ENCODE assay signal across 24 mouse cellular contexts in the genomic region with DNA sequence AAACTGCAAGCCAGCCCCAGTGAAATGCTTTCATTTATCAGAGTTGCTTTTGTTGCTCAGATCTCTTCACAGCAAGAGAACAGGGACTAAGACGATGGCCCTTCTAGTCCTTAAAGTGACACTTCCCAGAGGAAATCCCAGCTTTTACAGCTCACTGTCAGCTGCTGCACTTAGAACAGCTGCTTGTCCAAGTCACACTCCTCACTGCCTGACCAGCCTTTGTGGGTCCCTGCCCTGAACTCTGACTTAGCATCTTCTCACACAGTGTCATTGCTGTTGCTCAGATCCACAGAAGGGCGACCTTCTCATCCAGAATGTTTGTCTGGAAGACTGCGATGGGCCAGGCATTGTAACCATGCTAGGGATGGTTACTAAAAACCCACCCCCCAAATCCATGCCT. TPM values are rescaled to one million over a fixed set of nuclear protein-coding genes. Genes with fewer than 3 reads are reported as not detected.
A peak's percentile ranks its signal among the peaks of the same experiment; 100 is the strongest.
DNase-seq lines count a peak whose midpoint lies in the region; ATAC-seq and TF ChIP-seq lines count a peak whose summit lies in the region.
"Had no signal": no experiment of that assay in that cellular context is flagged by ENCODE, and none has a peak within 500 bp of the region (broad histone marks: within the 10 kb centered on the region; RNA-seq: fewer than 3 reads in every experiment).

No protein-coding gene starts in this region.

- H3K4me2 ChIP-seq in hindbrain, embryonic 11.5 days (replicated peaks; ENCODE audit: low read depth, low read length): no peak overlapping the region
- H3K4me2 ChIP-seq: forebrain, embryonic 12.5 days; kidney, embryonic 15.5 days; limb, embryonic 12.5 days; neural tube, embryonic 12.5 days had no signal

- no peak for TF ChIP-seq POLR2A in testis, adult 2 months (IDR thresholded peaks at IDR 0.05; ENCODE audit: control insufficient read depth, low read depth, low read length)

- ATAC-seq in hindbrain, embryonic 11.5 days (ENCODE audit: low FRiP score): no peak
- ATAC-seq: hindbrain, embryonic 16.5 days had no signal

- H3K4me3 ChIP-seq in testis, adult 2 months (ENCODE audit: control insufficient read depth, low read depth, low read length): no peak overlapping the region
- H3K4me3 ChIP-seq in hindbrain, embryonic 11.5 days (ENCODE audit: low read depth, low read length): no peak overlapping the region
- H3K4me3 ChIP-seq: forebrain, embryonic 12.5 days; kidney, embryonic 15.5 days; limb, embryonic 12.5 days; midbrain, embryonic 10.5 days; neural tube, embryonic 12.5 days had no signal

- DNase-seq in heart, adult 18-20 months: peak; percentile 33 to 41
- no peak for DNase-seq in heart, postnatal 25 days (ENCODE audit: low spot score)
- DNase-seq in kidney, postnatal 14 days: peak; percentile 47
- DNase-seq in kidney, postnatal 36 days: no peak
- no peak for DNase-seq in testis, postnatal 14 days (ENCODE audit: low spot score)
- DNase-seq in hindbrain, embryonic 11.5 days (ENCODE audit: low spot score): no peak
- no peak for DNase-seq in layer of hippocampus, adult 18-20 months (ENCODE audit: low spot score in 2 of 2)
- DNase-seq: adrenal gland, adult 8-10 months; cerebellum, adult 11-12 months; cerebellum, postnatal 25 days; thymus, postnatal 4 days had no signal

- no peak for TF ChIP-seq CTCF in testis, adult 2 months (IDR thresholded peaks at IDR 0.05; ENCODE audit: control insufficient read depth, insufficient read depth, insufficient replicate concordance, low read depth, low read length)

- H3K9me3 ChIP-seq in hindbrain, embryonic 11.5 days (ENCODE audit: control insufficient read depth, low read length): no peaks in the 10 kb centered on the region
- H3K9me3 ChIP-seq: forebrain, embryonic 12.5 days; kidney, embryonic 15.5 days; limb, embryonic 12.5 days; midbrain, embryonic 10.5 days; neural tube, embryonic 12.5 days had no signal

- no peaks in the 10 kb centered on the region for H3K27me3 ChIP-seq in testis, adult 2 months (ENCODE audit: control insufficient read depth, insufficient read depth, low read length)
- H3K27me3 ChIP-seq in hindbrain, embryonic 11.5 days (ENCODE audit: control insufficient read depth, insufficient read depth, low read length): no peaks in the 10 kb centered on the region
- H3K27me3 ChIP-seq: forebrain, embryonic 12.5 days; kidney, embryonic 15.5 days; limb, embryonic 12.5 days; neural tube, embryonic 12.5 days had no signal

- 0 out of 2 replicates have a peak overlapping the region, but pooled peaks have one; percentile 17 for H3K27ac ChIP-seq in testis, adult 2 months (ENCODE audit: control insufficient read depth, insufficient read depth, low read depth, low read length)
- H3K27ac ChIP-seq in hindbrain, embryonic 11.5 days (ENCODE audit: low read depth, low read length): no peak overlapping the region
- H3K27ac ChIP-seq: forebrain, embryonic 12.5 days; limb, embryonic 12.5 days; midbrain, embryonic 10.5 days; neural tube, embryonic 12.5 days had no signal

- WGBS in hindbrain, embryonic 11.5 days: 76% methylated on average over 3 of the region's 3 CpGs

- no peaks in the 10 kb centered on the region for H3K36me3 ChIP-seq in testis, adult 2 months (ENCODE audit: control insufficient read depth, insufficient read depth, low read length)
- no peaks in the 10 kb centered on the region for H3K36me3 ChIP-seq in hindbrain, embryonic 11.5 days (ENCODE audit: control insufficient read depth, insufficient read depth, low read length)
- H3K36me3 ChIP-seq: forebrain, embryonic 12.5 days; kidney, embryonic 15.5 days; limb, embryonic 12.5 days; midbrain, embryonic 10.5 days; neural tube, embryonic 12.5 days had no signal

- intact Hi-C loops in heart, postnatal 25 days (cut with DNase I): no loop called here

- H3K4me1 ChIP-seq in testis, adult 2 months (ENCODE audit: control insufficient read depth, insufficient read depth, low read length): peaks cover 2% of the 10 kb centered on the region; the same call in 1 of the 2 replicates
- H3K4me1 ChIP-seq in hindbrain, embryonic 11.5 days (replicated peaks; ENCODE audit: control insufficient read depth, insufficient read depth, low read length): no peaks in the 10 kb centered on the region
- H3K4me1 ChIP-seq: forebrain, embryonic 12.5 days had no signal

- no peak overlapping the region for H3K9ac ChIP-seq in hindbrain, embryonic 11.5 days (ENCODE audit: low read depth, low read length)
- H3K9ac ChIP-seq: forebrain, embryonic 12.5 days; kidney, embryonic 15.5 days; limb, embryonic 12.5 days; neural tube, embryonic 12.5 days had no signal

RNA-seq across cellular contexts. Expression of a gene that starts 26.4 kb away (rescaled TPM):
- total RNA-seq in heart, adult 18-20 months (2021): 10 to 100 TPM; 21.8 to 26.1 TPM
- total RNA-seq in heart, postnatal 25 days (2021): 10 to 100 TPM; 20.5 to 22.7 TPM
- 4.3 and 4.6 TPM in 2 replicates for polyA plus RNA-seq in testis, adult 2 months (2012; rRNA removed)
- polyA plus RNA-seq in hindbrain, embryonic 11.5 days (2014; fragmentation: Nextera tagmentation; extraction: Ambion mirVana): 3.6 and 3.8 TPM in 2 replicates
- 1 to 10 TPM; 3.6 to 3.7 TPM for total RNA-seq in layer of hippocampus, adult 18-20 months (2021)

RNA-seq across cellular contexts. Expression of a gene that starts 41.0 kb away (rescaled TPM):
- total RNA-seq in heart, adult 18-20 months (2021): 1 to 10 TPM; 8.6 to 10.0 TPM
- 10 to 100 TPM in 1 of 2 experiments, 1 to 10 TPM in 1; 9.4 to 10.6 TPM for total RNA-seq in heart, postnatal 25 days (2021)
- 2.9 and 4.0 TPM in 2 replicates for polyA plus RNA-seq in testis, adult 2 months (2012; rRNA removed)
- polyA plus RNA-seq in hindbrain, embryonic 11.5 days (2014; fragmentation: Nextera tagmentation; extraction: Ambion mirVana): 4.1 and 5.2 TPM in 2 replicates
- 10 to 100 TPM; 46.7 to 48.0 TPM for total RNA-seq in layer of hippocampus, adult 18-20 months (2021)

RNA-seq across cellular contexts. Expression of a gene that starts 48.0 kb away (rescaled TPM):
- total RNA-seq in heart, adult 18-20 months (2021): not detected
- total RNA-seq in heart, postnatal 25 days (2021): not detected
- polyA plus RNA-seq in testis, adult 2 months (2012; rRNA removed): 10.4 and 17.4 TPM in 2 replicates
- polyA plus RNA-seq in hindbrain, embryonic 11.5 days (2014; fragmentation: Nextera tagmentation; extraction: Ambion mirVana): not detected in 2 replicates
- total RNA-seq in layer of hippocampus, adult 18-20 months (2021): not detected
- total RNA-seq: adrenal gland, adult 8-10 months; heart, postnatal 10 days; left cerebral cortex, adult 8-10 months had no signal
- polyA plus RNA-seq: forebrain, embryonic 12.5 days; hindbrain, embryonic 16.5 days; kidney, embryonic 15.5 days; midbrain, embryonic 10.5 days; neural tube, embryonic 12.5 days had no signal

RNA-seq across cellular contexts. Expression of a gene that starts 55.6 kb away (rescaled TPM):
- total RNA-seq in heart, adult 18-20 months (2021): 1 to 10 TPM; 4.8 to 4.9 TPM
- total RNA-seq in heart, postnatal 25 days (2021): 1 to 10 TPM; 4.6 to 4.9 TPM
- 98.9 and 101 TPM in 2 replicates for polyA plus RNA-seq in testis, adult 2 months (2012; rRNA removed)
- polyA plus RNA-seq in hindbrain, embryonic 11.5 days (2014; fragmentation: Nextera tagmentation; extraction: Ambion mirVana): 18.5 and 18.8 TPM in 2 replicates
- 10 to 100 TPM; 20.5 to 21.1 TPM for total RNA-seq in layer of hippocampus, adult 18-20 months (2021)

RNA-seq across cellular contexts. Expression of a gene that starts 58.9 kb away (rescaled TPM):
- total RNA-seq in heart, adult 18-20 months (2021): not detected
- not detected for total RNA-seq in heart, postnatal 25 days (2021)
- 0.27 and 0.48 TPM in 2 replicates for polyA plus RNA-seq in testis, adult 2 months (2012; rRNA removed)
- polyA plus RNA-seq in hindbrain, embryonic 11.5 days (2014; fragmentation: Nextera tagmentation; extraction: Ambion mirVana): not detected in 2 replicates
- total RNA-seq in layer of hippocampus, adult 18-20 months (2021): not detected
- total RNA-seq: adrenal gland, adult 8-10 months; gastrocnemius, postnatal 4 days; heart, postnatal 10 days; left cerebral cortex, adult 8-10 months had no signal
- polyA plus RNA-seq: brain, embryonic 14.5 days; forebrain, embryonic 12.5 days; hindbrain, embryonic 16.5 days; kidney, embryonic 15.5 days; limb, embryonic 12.5 days; lung, embryonic 16.5 days; midbrain, embryonic 10.5 days; neural tube, embryonic 12.5 days; stomach, embryonic 16.5 days had no signal

Comparison
In these comparisons a context has a peak if more than half of its experiments do, and no peak if none do; other contexts are left out.
1. DNase-seq: peak in heart, adult 18-20 months (2 of 2) and kidney, postnatal 14 days (single experiment); none in heart, postnatal 25 days (single experiment), kidney, postnatal 36 days (0 of 2), testis, postnatal 14 days (single experiment), hindbrain, embryonic 11.5 days (single experiment) and layer of hippocampus, adult 18-20 months (0 of 2).
2. RNA of a gene that starts 26.4 kb away (total RNA-seq): 21.8 to 26.1 TPM in heart, adult 18-20 months and 20.5 to 22.7 TPM in heart, postnatal 25 days; 3.6 to 3.7 TPM in layer of hippocampus, adult 18-20 months; every median in the first group is over 4 times any median in the second.
3. RNA of a gene that starts 41.0 kb away (total RNA-seq): 46.7 to 48.0 TPM in layer of hippocampus, adult 18-20 months; 9.4 to 10.6 TPM in heart, postnatal 25 days and 8.6 to 10.0 TPM in heart, adult 18-20 months; every median in the first group is over 4 times any median in the second.